Mouse (Mus musculus) naive thymus-derived CD4-positive, alpha-beta T cell, adult 2 months (primary cell): ENCODE measurements around the gene Morc3.
A peak's percentile ranks its signal among the peaks of the same experiment; 100 is the strongest.

ENCODE experiments used
- DNase-seq: peaks from one replicate; pipeline ENCODE4 v3.0.0-alpha.2; 2011; ENCODE audit warnings: low read depth

Morc3 gene

DNA sequence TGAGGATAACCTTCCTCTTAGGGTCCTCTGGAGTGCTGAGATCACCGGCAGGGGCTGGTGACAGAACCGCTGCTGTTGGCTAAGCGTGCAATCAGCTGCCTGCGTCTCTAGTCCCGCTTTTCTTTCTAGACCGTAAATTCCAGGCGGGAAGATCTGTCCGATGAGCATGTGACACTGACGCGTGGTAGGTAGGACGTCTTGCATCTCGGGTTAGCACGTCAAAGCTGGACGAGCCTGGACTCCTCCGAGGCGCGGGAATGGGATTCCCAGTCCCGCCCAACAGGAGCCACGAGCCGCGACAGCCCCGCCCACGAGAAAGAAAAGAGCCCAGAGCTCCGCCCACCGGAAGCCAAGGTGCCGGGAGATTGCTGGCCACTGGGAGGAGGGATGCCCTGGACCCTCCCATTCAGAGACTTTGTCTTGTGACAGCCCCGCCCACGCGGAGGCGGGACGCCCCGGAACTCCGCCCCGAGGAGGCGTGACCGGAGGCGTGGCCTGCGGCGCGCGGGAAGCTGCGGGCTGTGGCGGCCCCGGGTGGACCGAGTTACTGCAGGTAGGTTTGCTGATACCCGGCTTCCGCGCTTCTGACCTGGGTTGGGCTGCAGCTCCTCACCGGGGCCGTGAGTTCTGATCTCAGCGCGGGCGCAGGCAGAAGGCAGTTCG lies 51.6 kb downstream of the Morc3 start, which contains the start of gene Chaf1b:
Gene Chaf1b (plus strand): TSS at position 479 of the 663 bp plus-strand sequence.
- peak; percentile 99 for DNase-seq

DNA sequence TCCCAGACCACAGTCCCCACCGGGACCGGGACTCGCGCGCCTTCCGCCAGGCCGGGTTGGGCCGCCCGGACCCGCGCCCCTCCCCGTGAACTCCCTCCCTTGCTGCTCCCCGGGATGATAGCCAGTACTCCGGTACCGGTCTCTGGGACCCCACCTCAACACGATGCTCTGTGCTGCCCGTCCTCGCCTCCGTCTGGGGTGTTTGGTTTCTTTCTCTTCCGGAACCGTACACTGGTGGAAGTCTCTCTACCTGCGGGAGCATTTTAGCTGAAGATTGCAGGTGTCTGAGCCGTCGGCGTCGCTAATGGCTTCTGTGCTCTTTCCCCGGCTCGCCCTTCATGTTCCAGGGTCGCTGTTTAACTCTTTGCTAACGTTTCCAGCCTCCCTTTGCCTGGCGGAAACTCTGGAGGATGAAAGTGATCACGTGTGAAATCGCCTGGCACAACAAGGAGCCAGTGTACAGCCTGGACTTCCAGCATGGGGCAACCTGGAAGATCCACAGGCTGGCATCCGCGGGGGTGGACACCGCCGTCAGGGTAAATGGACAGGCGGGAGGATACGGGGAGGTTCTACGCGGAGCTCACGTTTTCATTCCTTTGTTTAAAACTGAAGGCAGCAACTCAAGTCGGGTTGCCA lies 52.3 kb downstream of the Morc3 start:
- no peak for DNase-seq

DNA sequence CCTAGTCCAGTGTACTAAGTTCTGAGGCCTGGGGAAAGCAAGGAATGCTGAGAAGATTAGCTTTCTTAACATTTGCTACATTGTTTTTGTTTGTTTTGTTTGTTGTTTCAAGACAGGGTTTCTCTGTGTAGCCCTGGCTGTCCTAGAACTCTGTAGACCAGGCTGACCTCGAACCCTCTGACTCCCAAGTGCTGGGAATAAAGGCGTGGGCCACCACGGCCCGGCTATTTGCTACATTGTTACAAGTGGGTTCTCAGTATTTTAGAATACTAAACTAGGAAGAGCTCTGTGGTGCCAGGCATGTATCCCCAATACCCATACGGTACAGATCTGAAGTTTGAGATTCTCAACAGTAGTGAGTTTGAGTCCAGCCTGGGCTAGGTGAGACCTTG lies 52.8 kb downstream of the Morc3 start:
- DNase-seq, result no peak

DNA sequence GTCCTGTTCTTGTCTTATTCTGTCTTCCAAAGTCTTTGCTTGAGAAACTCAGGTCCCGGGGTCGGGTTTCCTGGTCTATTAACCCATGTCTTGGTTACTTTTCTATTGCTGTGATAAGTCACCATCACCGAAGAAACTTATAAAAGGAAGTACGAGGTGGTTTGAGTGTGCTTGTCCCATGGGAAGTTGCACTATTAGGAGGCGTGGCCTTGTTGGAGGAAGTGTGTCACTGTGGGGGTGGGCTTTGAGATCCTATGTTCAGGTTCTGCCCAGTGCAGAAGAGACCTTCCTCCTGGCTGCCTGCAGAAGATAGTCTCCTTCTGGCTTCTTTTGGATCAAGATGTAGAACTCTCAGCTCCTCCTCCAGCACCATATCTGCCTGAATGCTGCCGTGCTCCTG lies 56.6 kb downstream of the Morc3 start:
- DNase-seq, result no peak

DNA sequence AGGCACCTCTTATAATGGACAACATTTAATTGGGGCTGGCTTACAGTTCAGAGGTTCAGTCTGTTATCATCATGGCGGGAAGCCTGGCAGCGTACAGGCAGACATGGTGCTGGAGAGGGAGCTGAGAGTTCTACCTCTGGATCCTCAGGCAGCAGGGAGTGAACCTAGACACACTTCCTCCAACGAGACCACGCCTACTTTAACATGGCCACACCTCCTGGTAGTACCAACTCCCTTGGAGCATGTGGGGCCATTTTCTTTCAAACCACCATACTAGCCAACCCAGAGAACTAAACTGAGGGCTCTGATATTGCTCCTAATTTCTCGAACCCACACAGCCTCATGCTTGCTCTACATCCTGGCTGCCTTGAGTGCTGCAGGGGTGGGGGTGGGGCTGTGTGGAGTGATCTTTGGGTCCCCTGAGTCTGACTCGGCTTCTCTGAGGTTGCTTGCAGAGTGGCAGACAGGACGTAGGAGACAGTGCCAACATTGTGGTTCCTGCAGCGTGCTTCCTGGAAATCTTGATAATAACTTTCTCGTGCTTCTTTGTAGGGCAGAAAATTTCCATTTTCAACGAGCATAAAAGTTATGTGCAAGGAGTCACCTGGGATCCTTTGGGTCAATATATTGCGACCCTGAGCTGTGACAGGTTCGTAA lies 59.2 kb downstream of the Morc3 start:
- peak; percentile 43 for DNase-seq

DNA sequence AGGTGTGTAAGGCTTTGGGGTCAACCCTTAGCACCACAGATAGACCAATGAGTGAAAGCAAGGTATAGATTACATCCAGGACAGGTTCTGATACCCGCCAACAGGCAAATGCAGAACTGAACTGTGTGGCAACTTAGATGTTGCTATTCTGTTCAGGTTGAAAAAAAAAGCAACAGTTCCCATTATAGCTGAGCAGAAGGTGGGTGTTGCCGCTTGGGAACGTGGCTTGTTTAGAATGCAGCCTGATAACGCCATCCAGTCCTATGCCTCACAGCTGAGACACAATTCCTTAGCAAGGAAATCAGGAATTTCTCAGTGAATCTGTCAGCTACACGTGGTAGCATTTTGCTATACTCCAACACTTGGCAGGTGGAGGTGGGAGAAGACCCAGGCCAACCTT lies 61.4 kb downstream of the Morc3 start:
- DNase-seq, result no peak

DNA sequence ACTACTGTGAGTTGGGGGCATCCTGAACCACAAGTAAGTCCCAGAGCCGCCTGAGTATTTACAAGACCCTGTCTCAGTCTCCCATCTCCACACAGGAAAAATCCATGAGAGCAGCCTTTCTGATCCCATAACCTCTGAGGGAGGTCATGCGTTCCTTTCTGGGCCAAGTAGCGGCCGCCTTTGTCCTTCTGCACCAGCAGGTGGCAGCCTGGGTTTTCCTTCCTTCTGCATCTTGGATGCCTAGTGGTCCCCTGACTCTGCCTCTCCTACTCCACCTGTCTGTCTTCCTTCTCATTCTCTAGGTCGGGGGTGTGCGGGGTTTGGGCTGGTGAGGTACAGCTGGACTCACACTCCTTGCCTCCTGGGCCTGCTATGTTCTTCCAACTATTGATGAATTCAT lies 71.1 kb downstream of the Morc3 start:
- peak; percentile 28 for DNase-seq

DNA sequence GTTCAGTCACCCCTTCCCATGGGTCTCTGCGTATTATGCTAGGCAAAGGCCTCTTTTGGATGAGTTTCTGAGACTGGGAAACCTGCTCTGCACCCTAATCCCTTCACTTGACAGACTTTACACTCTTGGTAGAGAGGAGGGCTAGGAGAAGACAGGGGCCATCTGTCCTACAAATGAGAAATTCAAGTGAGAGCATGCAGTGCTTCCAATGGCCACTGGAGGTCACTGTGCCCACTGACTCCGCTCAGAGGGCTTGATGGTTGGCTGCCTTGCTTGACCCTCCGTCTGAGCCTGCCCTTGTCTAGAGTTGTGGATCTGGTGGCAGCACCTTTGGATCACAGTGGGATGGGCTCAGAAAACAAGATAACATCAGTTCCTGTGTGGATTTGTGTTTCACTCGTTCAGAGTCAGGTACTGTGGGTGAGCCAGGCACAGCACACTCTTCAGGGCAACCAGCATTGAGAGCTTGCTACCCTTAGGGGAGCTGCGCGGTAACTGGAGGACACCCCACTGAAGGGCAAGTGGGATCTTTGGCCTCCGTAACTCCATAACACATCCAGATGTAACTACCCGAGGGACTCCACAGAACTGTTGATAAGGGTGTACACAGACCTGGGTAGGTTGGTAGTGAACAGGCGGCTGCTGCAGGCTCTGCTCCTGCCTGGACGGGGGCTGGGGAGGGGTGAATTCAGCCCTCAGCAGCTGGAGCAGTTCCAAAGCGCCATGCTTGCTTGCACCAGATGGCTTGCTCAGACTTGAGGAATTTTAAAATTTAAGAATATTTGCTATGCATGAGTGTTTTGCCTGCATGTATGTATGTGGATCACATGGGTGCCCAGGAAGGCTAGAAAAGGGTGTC lies 74.5 kb downstream of the Morc3 start:
- DNase-seq, result peak; percentile 78

DNA sequence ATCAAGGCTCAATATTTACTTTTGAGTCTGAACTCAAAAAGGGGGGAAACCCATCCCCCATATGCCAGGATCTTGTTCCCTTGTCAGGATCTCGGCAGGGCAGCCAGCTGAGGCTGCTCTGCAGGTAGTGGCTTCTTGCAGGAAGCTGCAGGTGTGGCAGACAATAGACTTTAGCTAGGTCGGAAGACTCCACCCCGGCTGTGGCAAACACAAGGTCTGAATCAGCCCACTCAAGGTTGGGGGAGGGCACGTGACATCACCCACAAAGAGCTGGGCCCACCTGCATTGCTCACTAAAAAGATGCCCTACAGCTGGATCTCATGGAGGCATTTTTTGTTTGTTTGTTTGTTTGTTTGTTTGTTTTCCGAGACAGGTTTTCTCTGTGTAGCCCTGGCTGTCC lies 75.8 kb downstream of the Morc3 start:
- peak; percentile 60 for DNase-seq

DNA sequence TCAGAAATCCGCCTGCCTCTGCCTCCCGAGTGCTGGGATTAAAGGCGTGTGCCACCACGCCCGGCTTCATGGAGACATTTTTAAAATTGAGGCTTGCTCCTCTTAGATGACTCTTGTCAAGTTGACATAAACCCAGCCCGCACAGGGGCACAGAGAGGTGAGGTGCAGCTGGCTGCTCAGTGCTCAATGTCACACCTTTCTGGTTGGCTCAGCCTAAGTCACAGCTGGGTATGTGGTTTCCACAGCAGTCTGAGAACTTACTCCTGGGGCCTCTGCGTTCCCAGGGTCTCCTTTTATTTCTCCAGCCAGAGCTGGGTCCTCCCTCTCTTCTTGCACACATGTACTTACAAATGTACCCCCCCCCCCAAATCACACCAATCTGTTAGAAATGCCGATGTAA lies 76.3 kb downstream of the Morc3 start:
- peak; percentile 39 for DNase-seq

DNA sequence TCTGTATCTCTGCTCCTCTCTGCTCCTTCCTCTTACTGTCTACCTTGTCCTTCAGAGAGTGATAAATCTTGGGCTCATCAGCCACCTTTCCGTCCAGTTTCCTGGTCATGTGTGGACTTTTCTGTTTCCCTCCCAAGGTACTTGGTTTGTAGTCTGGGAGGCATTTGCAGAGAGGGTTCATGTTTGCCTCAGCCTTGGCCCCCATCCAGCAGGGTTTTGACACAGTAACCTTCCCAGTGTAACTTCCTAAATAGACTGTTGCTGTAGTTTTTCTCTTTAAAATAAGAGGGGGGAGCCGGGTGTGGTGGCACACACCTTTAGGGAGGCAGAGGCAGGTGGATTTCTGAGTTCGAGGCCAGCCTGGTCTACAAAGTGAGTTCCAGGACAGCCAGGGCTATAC lies 78.0 kb downstream of the Morc3 start:
- no peak for DNase-seq

DNA sequence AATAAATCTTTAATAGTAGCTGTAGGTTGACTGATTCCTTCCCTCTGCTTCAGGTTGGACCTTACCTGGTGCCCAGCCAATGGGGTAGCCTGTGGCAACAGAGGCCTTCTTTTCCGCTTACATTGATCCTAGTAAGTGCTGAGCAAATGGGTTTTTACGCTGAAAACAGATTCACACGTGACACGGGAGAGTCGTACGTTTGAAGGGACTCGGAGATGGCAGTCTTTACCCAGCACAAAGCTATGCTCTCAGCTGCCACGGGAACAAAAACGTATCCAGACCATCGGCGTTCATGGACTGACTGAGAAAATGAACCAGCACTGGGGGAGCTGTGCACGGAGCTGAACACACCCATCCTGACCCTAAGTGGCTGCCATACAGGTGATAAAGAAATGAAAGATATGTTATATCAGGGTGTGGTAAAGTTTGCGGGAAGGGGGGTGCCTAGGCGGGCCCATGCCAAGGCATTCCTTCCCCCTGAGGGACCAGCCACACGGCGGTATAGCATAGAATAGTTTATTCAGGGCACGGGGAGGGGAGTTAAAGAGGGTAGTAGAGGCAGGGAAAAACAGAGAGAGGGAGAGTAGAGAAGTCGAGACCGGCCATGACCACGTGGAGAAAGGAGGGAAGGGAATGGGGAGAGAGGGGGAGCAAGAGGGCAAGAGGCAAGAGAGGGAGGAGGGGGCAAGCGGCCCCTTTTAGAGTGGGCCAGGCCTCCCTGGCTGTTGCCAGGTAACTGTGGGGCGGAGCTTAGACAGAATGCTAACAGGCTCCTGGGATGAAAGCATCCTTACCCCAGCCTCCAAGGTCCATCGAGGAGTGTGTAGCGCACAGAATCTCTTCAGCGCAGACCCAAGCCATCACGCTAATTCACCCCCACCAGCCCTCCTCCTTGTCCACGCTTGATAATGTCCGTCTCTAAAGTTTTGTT lies 79.1 kb downstream of the Morc3 start:
- no peak for DNase-seq

DNA sequence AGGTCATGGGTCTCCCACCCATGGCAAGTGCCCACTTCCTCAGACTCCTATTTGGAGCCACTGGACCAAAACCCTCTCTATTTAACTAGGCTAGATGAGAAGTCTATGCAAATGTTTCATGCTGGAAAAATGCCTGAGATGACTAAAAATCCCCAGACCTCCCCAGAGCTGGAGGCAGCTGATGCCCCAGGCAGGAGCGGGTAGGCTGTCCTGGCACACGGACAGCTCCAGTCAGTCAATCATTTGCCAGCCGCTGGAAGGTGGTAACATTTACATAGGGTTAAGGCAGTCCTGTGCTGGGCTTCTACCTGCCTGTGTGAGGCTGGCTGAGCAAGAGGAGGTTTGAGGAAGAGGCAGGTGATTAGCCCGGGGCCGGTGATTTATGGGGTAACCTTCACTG lies 80.2 kb downstream of the Morc3 start:
- DNase-seq, result no peak

DNA sequence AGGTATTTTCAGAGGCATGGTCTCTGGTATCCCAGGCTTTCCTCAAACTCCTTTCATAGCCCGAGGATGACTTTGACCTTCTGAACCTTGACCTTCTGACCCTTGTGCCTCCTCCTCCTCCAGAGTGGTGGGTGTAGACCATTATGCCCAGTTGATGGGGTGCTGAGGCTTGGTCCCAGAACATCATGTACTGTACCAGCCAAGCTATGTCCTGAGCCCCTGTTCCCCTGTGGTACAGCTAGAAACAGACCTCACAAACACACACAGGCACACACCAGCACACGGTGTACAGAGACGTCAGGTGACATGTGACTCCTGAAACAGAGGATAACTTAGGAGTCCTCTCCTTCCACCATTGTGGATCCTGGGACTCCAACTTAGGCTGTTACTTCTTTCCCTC lies 80.9 kb downstream of the Morc3 start:
- DNase-seq, result no peak

DNA sequence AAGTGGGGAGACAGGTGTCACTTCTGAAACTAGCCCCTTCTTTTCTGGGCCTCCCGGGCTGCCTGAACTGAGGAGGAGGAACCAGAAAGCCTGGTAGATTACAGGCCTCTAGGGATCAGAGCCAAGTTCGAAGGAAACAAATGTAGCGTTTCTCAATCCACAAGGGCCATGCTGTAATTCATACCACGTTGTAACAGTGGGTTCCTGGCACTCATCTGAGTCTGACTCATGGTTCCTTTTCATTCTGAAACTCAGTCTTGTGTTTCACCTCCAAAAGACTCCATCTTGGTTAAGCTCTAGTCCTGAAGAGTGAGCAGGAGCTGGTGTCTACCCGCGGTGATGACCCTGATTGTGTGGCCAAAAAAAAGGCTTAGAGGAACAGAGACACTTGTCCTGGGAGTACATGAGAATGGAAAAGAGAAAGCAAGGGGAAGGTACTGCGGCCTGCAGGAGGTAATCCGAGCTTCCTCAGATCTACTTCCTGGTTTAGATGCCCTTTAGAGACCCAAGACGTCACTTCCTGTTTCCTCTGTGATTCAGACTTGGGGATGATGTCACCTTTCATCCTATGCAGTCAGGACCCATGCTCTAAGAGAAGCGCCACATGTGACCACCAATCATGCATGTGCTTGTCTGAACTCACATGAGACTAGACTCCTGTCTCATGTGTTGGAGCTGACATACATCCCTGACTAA lies 82.1 kb downstream of the Morc3 start:
- peak; percentile 82 for DNase-seq

DNA sequence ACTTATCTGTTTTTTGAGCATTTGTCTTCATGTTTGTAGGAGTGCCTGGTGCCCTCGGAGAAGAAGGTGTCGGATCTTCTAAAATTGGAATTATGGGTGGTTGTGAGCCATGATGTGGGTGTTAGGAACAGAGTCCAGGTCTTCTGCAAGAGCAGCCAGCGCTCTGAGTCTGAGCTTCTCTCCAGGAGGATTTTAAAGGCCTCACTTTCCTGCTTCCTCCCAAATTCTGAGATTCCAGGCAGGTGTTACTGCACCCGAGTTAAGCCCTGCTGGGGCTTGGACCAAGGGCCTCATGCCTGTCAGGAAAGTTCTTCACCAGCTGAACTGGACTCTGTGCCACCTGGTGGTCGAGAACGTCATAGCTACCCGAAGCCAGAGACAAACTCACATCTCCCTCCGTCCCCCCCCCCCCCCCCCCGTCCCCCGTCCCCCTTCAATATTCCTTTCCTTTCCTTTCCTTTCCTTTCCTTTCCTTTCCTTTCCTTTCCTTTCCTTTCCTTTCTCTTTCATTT lies 83.5 kb downstream of the Morc3 start:
- DNase-seq, result peak; percentile 77

DNA sequence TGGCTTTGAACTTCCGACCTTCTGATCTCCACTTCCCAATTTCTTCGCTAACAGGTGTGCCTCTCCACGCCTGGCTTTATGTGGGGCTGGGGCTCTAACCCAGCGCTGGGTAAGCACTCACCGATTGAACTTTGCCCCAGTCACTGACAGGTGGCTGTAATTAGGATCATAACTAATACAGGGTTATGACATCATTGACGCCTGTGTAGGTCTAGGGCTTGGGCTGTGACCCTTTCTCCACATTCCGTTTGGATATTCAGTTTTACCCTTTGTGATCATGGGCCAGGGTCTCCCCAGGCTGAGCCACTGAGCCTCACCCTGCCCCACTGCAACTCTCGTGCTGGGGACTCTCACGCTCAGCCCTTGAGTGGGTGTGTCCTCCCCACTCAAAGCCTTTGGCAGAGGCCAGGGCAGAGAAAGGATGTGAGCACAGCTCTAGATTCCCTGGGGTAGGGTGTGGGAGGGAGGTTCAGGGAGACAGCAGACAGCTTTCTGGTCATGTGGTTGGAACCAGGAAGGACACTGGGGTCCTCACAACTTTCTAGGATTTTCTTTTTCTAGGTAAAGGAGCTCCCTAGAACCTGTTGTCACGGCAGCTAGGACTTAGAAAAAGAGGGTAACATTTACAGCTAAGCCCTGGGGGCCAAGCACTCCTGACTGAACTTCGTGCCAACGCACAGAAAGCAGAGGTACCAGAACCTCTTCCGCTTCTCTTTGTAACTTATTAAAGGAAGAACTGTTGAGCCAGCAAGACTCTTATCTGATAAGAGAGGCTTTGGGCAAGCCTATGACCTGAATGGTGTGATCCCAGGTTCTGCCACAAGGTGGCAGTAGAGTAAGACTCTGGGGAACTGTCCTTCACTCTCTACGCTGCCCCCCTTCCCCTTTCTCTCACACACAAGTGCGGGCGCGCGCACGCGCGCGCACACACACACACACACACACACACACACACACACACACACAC lies 86.1 kb downstream of the Morc3 start:
- peak; percentile 93 for DNase-seq

DNA sequence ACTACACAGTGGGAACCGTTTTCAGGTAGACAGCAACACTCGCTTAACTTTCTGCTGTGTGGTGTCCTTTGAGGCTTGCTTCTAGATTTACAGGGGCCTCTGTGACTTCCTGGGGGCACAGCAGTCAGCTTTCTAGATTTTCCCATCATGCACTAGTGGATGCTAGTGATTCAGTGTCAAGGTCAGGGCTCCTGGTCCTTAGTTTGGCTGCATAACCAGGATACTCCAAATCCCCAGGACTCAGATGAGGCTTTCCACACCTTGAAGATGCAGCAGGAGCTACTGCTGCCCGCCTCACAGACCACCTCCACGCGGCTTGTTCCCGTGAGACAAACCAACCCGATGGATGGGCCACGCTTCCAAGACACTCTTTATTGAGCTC lies 86.7 kb downstream of the Morc3 start:
- DNase-seq, result no peak

DNA sequence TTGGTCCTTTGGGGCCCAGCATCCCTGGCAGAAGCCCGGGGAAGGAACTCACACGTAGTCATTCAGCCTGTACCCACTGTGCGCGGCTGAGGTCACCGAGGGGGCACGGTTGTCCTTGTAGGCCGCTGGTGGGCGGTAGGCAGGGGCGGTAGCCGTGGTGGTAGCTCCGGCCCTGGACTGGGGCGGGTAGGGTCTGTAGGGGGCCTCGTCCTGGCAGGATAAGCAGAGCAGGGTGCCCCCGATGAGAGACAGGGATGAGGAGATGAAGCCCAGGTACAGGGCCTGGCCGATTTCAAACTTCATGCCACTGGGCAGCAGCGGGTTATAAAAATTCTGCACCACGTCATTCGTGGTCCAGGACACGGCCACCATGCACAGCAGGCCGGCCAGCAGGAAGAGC lies 87.3 kb downstream of the Morc3 start:
- no peak for DNase-seq
